Mouse (Mus musculus) liver, adult 2 months (tissue): ENCODE results near the gene Ptpn7.
A peak's percentile ranks its signal among the peaks of the same experiment; 100 is the strongest.

Source experiments
- CTCF ChIP-seq: fragments of 200-500 bp; IDR thresholded peaks from 2 replicates; pipeline ENCODE4 v1.5.1; 2011; ENCODE audit warnings: low read depth, low read length, control low read depth
- POLR2A ChIP-seq: fragments of 200-500 bp; IDR thresholded peaks from 2 replicates; pipeline ENCODE4 v1.6.1; 2011; ENCODE audit warnings: low read length, control low read depth; ENCODE audit not compliant: insufficient read depth; ENCODE audit errors: extremely low read depth

GRCm38 (mm10) chr1:135171984-135172383, 39.5 kb downstream of the Ptpn7 start:
- peak; percentile 58; the same call in 1 of the 2 replicates for TF ChIP-seq CTCF
- TF ChIP-seq POLR2A: no peak
